Mouse (Mus musculus): ENCODE results near the gene Gm10073.

DNA sequence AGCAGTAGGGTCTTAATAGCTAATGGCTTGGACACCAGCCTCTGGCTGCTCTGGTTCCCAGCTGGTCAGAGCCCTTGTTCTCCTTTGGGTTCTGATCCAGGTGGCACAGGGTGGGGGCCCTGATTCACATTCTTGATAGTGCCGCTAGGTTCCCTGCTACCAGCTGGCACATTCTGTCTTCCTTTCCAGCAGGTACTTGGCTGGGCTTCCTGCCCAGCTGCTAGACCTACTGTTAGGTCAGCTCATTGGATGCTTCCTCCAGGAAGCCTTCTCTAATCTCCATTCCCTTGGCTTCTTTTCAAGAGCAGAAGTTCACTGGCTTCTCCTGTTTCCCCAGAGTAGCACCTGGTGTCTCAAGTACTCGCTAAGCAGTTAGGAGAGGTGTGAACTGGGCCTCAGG lies 47.2 kb upstream of the Gm10073 start:
- no peak for TF ChIP-seq CTCF (IDR thresholded peaks at IDR 0.05; ENCODE audit: control insufficient read depth, insufficient read depth, insufficient replicate concordance, low read depth, low read length)
- TF ChIP-seq POLR2A (IDR thresholded peaks at IDR 0.05; ENCODE audit: control insufficient read depth, low read depth, low read length): no peak

Measured in testis, adult 2 months (tissue).